Mouse (Mus musculus) thymus, adult 2 months (tissue): ENCODE measurements around the gene 2810459M11Rik.

Source experiments
- CTCF ChIP-seq: fragments of 200-500 bp; IDR thresholded peaks from 2 replicates; pipeline ENCODE4 v1.5.1; 2012; ENCODE audit warnings: mild to moderate bottlenecking, control low read depth, low read length, moderate library complexity, borderline replicate concordance; ENCODE audit not compliant: control insufficient read depth, poor library complexity, insufficient read depth; ENCODE audit errors: extremely low read depth
- POLR2A ChIP-seq: fragments of 200-500 bp; IDR thresholded peaks from 2 replicates; pipeline ENCODE4 v1.6.1; 2012; ENCODE audit warnings: mild to moderate bottlenecking, low read length, control low read depth, moderate library complexity; ENCODE audit not compliant: control insufficient read depth, poor library complexity, insufficient read depth; ENCODE audit errors: extremely low read depth

GRCm38 (mm10) chr1:86076565-86076964 is 30.9 kb downstream of the 2810459M11Rik start:
- TF ChIP-seq CTCF (no peak), POLR2A (no peak)
